In genomic region chr6:145276265-145276780, GRCm38 (mm10) we compare ENCODE assay signal across 8 mouse cellular contexts. TPM values are rescaled to one million over a fixed set of nuclear protein-coding genes. Genes with fewer than 3 reads are reported as not detected.
DNase-seq lines count a peak whose midpoint lies in the region; ATAC-seq and TF ChIP-seq lines count a peak whose summit lies in the region.

No protein-coding gene starts in this region.

- peak overlapping the region; percentile 0 to 23; a peak in 2 of 4 replicates for H3K4me3 ChIP-seq in ES-E14 (ENCODE audit: insufficient read depth in 1 of 2, low read depth in 1 of 2, low read length in 2 of 2, poor library complexity in 1 of 2, severe bottlenecking in 1 of 2)
- peak overlapping the region; percentile 44 for H3K4me3 ChIP-seq in erythroblast, embryonic 14.5 days (replicated peaks)
- H3K4me3 ChIP-seq in heart, embryonic 16.5 days (ENCODE audit: low read length): peak overlapping the region; percentile 11

- H3K9me3 ChIP-seq in ES-E14 (ENCODE audit: control insufficient read depth, insufficient read depth, low read depth, low read length): no peaks in the 10 kb centered on the region
- no peaks in the 10 kb centered on the region for H3K9me3 ChIP-seq in erythroblast, embryonic 14.5 days (ENCODE audit: control insufficient read depth, low read length)
- no peaks in the 10 kb centered on the region for H3K9me3 ChIP-seq in heart, embryonic 16.5 days (replicated peaks; ENCODE audit: control insufficient read depth, low read length)

- no peaks in the 10 kb centered on the region; the same call in 1 of the 2 replicates for H3K36me3 ChIP-seq in ES-E14 (ENCODE audit: control insufficient read depth, insufficient read depth, low read length, poor library complexity, severe bottlenecking)
- no peaks in the 10 kb centered on the region for H3K36me3 ChIP-seq in erythroblast, embryonic 14.5 days (ENCODE audit: control insufficient read depth)
- no peaks in the 10 kb centered on the region for H3K36me3 ChIP-seq in heart, embryonic 16.5 days (ENCODE audit: control insufficient read depth, insufficient read depth)

- WGBS in heart, embryonic 16.5 days: 7% methylated on average over 17 of the region's 17 CpGs

- DNase-seq in ES-E14 (ENCODE audit: low read depth, low spot score): peak; percentile 89
- DNase-seq in brain, adult 2 months (ENCODE audit: low read depth, low spot score): peak; percentile 75
- DNase-seq in kidney, postnatal 10 days: peak; percentile 83
- DNase-seq in lung, postnatal 4 days: peak; percentile 80 to 83
- DNase-seq in retina, postnatal 1 day: peak; percentile 82
- peak; percentile 64 for DNase-seq in thymus, postnatal 4 days

- H3K27ac ChIP-seq in ES-E14 (ENCODE audit: insufficient read depth, low read depth, low read length, poor library complexity, severe bottlenecking): peak overlapping the region; percentile 97
- H3K27ac ChIP-seq in heart, embryonic 16.5 days (ENCODE audit: low read length): peak overlapping the region; percentile 19; the same call in 1 of the 2 replicates

- in situ Hi-C loops in ES-E14 (cut with MboI; ENCODE audit: low sequenced_read_pairs in 2 of 2, unreplicated experiment in 2 of 2): no loop called here

- H3K9ac ChIP-seq in ES-E14 (ENCODE audit: insufficient read depth, low read depth, low read length, poor library complexity, severe bottlenecking): no peak overlapping the region
- H3K9ac ChIP-seq in heart, embryonic 16.5 days (ENCODE audit: low read length): peak overlapping the region; percentile 2

- ATAC-seq in heart, embryonic 16.5 days (replicated peaks; ENCODE audit: extremely low read depth, insufficient read depth, low FRiP score): peak; percentile 72

- H3K4me1 ChIP-seq in ES-E14 (ENCODE audit: control insufficient read depth in 2 of 2, insufficient read depth in 2 of 2, low read length in 2 of 2, poor library complexity in 1 of 2): peaks cover 14 to 36% of the 10 kb centered on the region in 2 experiments
- peaks cover 20% of the 10 kb centered on the region for H3K4me1 ChIP-seq in erythroblast, embryonic 14.5 days (ENCODE audit: control insufficient read depth)
- H3K4me1 ChIP-seq in heart, embryonic 16.5 days (ENCODE audit: control insufficient read depth, insufficient read depth, low read length): peaks cover 10% of the 10 kb centered on the region

- no peaks in the 10 kb centered on the region for H3K27me3 ChIP-seq in erythroblast, embryonic 14.5 days (ENCODE audit: control insufficient read depth)
- H3K27me3 ChIP-seq in heart, embryonic 16.5 days (ENCODE audit: control insufficient read depth, insufficient read depth, low read length): peaks cover 53% of the 10 kb centered on the region

- peak overlapping the region; percentile 56 for H3K4me2 ChIP-seq in heart, embryonic 16.5 days (ENCODE audit: low read depth, low read length)

TF ChIP-seq in ES-E14, 5 proteins besides CTCF, POLR2A, EP300 and RAD21:
- TF ChIP-seq MAFK (IDR thresholded peaks at IDR 0.05; ENCODE audit: insufficient read depth, low read depth, low read length) (peak; percentile 95), HCFC1 (IDR thresholded peaks at IDR 0.05; ENCODE audit: borderline replicate concordance, insufficient read depth, low read length) (peak; percentile 42; the same call in 1 of the 2 replicates), ZNF384 (IDR thresholded peaks at IDR 0.05; ENCODE audit: low read depth, low read length) (no peak)

RNA-seq across cellular contexts. Expression of gene Kras, which starts 26.3 kb away (rescaled TPM):
- total RNA-seq in ES-E14 (2012; rRNA removed): 29.3 and 32.0 TPM in 2 replicates
- polyA plus RNA-seq in erythroblast, embryonic 14.5 days (2012): 2.6 and 2.9 TPM in 2 replicates
- polyA plus RNA-seq in heart, embryonic 16.5 days (2015; fragmentation: Nextera tagmentation; extraction: Ambion mirVana): 44.1 and 45.4 TPM in 2 replicates

Comparison
In these comparisons a context has a peak if more than half of its experiments do, and no peak if none do; other contexts are left out.
1. Peak in every context shown above with its lines: DNase-seq, ATAC-seq, H3K4me3 ChIP-seq and H3K27ac ChIP-seq.
2. RNA of gene Kras, which starts 26.3 kb away (polyA plus RNA-seq): 44.1 to 45.4 TPM in heart, embryonic 16.5 days; 2.6 to 2.9 TPM in erythroblast, embryonic 14.5 days; every median in the first group is over 10 times any median in the second.